Mouse (Mus musculus): ENCODE measurements at regions not wholly inside any gene's neighbourhood (a gene's known extent, or its start where the extent isn't known, plus 50 kb on each side); places are given as distances from the start of the nearest gene placed in this dataset.
A peak's percentile ranks its signal among the peaks of the same experiment; 100 is the strongest.

DNA sequence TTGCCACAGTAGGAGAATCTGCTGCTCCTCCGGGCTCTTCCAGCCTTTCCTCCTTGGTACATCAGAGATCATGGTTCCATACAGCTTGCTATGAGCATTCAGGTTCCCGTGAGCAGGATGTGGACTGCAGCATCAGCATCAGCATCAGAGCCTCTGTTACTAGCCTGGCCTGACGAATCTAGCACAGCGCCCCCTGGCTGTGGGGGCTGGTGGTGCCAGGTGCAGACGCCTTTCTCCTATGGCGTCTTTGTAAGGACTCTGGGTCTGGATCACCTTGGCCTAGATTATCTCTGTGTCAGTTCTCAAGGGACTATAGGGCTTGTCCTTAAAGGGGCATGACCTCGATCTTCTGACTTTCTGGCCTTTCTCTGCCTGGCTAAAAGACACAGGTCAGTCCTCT, 86.0 kb upstream of the Runx3 start:
- peak; percentile 78 for DNase-seq

DNA sequence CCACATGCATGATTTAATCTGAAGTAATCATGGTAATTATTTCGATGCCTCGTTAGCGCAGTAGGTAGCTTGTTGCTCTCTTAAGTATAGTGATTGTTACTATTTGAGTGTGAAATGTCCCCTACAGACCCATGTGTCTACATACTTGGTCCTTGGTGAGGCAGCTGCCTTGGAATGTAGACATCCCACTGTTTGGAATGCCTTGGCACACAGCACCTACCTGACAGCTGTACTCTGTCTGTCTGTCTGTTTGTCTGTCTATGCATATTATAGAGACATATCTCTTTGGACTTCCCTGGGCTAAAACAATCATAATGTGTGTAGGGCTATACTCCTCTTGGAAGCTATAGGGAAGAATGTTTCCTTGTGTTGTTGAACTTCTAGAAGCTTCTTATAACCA, 83.7 kb upstream of the Runx3 start:
- no peak for DNase-seq

DNA sequence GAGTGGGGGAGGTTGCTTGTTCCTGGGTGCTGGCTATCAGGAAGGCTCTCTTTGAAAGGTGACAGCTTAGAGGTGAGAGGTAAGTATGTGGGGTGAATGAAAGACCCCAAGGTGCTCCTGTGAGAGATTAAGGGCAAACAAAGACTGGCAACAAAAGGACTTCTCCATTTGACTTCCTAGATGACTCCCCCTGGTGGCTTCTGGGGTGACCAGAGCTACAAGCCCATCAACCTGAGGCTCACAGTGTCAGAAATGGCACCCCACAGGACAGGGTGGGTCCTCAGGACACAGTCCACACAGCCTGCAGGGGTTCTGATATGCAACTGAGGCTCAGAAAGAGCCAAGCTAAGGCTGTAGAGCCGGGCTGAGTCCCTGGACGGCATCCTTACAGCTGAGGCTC, 81.2 kb upstream of the Runx3 start:
- no peak for DNase-seq

DNA sequence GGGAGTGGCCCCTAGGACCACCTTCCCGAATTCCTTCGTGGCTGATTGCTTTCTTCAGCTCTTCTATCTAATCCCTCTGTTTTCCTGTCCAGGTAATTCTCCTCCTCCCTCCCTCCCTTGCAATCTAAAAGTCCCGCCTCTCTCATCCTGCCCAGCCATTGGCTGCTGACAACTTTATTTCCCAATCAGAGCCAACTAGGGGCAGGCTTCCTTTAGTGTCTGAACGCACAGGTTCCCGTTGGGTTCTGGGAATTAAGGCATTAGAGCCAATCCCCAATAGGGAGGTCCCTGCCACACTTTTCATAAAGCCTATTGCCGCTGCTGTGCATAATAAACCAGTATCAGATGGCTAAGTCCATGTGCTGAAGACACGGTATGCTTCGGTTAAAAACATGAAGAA, 78.5 kb upstream of the Runx3 start:
- DNase-seq = no peak

DNA sequence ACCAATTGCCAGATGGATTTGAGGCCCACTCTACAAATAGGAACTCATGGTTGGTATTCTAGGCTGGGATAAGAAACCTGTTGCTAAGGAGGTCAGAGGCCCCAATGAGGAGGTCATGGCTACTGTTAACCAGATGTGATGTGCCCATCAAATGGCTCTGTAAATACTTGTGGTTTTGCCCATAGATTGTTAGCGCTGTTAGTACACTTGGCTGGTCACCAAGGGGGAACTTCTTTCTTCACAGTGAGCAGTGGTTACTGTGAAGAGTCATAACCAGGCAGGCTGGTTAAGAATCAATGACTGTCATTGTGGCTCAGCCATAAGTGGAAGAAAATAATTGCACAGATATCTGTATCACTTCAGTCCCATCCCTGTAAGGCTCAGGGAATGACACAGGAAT, 78.0 kb upstream of the Runx3 start:
- no peak for DNase-seq

DNA sequence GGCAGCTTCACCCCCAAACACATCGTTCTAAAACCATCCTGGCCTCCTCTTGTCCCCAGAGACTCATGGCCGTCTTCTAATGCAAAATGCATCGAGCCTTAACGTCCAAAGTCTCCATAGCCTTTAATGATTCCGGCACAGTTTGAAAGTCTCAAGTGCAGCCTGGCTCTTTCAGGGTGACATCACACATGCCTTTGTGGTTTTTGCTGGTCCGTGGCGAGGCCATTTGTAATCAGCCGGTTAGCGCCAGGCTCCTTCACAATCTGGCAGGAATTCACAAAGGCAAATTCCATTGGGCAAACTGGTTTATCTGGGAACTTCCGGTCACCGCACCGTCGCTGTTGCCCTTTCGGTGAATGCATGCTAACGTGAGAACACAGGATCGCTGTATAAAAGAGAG, 75.4 kb upstream of the Runx3 start:
- DNase-seq = no peak

DNA sequence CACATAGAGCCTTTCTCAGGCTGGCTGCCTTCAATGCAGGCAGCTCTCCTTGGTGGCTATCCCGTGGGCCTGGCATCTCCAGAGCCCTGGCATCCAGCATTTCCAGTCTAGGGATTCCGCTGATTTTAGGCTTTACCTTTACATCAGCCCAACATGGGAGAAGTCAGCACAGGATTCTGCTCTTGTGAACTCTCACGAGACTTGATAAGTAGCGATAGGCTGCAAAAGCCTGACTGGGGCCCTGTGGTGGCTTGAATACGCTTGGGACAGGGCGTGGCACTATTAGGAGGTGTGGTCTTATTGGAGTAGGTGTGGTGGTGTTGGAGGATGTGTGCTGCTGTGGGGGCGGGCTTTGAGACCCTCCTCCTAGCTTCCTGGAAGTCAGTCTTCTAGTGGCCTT, 73.8 kb upstream of the Runx3 start:
- DNase-seq = no peak

DNA sequence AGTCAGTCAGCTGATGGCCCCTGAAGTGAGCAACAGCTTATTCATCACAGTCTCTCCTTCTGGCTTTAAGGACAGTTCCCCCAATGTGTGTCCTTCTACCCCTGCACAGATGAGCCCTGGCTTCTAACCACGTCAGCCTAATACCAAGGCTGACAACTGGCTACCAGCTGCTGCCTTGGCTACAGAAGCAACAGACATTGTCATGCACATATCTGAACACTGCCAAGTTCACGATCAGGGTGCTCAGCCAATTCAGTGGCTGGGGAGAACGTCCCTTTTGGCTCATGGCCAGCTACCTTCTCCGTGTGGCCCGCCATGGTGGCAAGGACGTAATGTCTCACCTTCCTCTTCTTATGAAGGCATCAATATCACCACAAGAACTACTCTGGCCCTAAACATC, 73.2 kb upstream of the Runx3 start:
- DNase-seq = no peak

DNA sequence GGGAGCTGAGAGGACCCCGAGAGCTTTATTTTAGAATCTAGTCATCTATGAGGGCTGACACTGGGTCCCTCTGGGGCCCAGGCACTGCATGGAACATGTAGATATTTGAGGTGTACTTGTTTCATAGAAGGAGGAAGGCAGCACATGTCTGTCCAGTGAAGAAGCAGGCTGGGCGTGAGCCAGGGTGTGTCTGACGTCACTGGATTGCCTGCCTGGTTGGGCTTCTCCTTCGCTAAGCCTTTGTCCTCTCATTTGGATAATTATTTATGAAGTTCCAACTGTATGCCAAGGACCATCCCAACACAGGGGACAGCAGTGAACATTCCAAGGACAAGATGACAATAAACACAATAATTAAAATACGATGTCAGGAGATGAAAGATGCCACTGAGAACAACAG, 72.7 kb upstream of the Runx3 start:
- peak; percentile 53 for DNase-seq

DNA sequence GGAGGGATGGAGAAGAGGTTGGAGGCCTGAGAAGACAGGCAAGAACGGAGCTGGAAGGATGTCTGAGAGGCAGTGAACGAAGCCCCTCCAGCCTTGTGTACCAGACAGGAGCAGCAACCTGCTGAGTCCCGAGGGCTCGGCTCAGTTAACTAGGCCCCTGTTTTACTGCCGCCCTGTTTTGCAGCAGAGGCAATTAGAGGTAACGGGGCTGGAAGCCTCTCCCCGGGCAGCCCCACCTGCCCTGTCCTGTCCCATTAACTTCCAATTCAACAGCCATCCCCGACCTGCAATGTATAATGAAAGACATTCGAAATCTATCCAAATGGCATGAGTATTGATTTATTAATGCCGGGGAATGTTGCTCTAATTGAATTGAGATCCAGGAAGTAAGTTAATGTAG, 70.5 kb upstream of the Runx3 start:
- DNase-seq = no peak

DNA sequence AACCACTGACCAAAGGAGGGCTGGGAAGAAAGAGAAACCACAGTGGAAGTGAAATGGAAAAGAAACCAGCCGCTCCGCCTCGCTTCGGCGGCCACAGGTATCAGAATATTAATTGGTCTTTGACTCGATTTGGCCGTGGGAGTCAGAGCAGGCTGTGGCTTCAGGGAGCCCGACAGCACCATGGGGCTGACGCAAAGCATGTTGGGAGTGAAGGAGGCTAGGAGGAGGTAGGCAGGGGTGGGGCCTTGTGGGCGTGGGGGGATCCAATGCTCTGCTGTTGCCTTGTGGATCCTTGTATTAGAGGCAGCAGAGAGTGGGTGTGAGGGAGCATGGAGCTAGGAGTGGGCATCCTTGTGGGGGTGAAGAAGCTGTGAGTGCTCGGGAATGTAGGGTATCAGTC, 69.0 kb upstream of the Runx3 start:
- no peak for DNase-seq

DNA sequence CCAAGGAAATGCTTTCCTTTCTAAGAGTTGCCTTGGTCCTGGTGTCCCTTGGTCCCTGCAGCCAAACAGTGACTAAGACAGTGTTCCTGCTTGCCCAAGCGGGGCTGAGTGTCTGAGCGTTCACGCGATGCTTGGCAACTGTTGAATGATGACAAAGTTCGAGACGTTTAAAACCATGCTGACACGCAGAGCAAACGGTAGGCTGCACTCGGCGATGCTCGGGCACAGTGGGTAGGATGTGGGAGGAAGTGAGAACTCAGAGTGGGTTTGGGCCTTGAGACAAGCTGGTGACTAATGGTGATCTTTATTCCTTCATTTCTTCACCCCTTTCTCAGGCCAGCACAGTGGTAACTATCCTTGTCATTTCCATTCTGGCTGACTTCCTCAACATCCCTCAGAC, 66.9 kb upstream of the Runx3 start:
- DNase-seq = no peak

DNA sequence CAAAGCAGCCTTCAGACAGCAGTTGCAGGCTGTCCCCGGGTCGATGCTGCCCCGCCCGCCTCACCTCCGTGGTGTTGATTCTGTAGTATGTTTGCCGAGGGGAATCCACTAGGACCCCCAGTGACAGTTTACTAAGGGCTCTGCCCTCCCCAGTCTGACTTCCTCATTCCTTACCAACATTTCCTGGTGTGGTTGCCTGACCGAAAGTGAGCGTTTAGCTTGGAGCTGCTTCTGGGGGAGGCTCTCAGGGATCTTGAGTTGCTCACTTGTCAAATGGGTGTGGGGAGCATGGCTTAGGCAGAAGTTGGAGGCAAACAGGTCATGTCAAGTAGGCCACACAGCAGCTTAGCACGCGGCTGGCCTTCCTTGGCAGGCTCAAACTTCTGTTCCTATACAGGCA, 66.1 kb upstream of the Runx3 start:
- no peak for DNase-seq

DNA sequence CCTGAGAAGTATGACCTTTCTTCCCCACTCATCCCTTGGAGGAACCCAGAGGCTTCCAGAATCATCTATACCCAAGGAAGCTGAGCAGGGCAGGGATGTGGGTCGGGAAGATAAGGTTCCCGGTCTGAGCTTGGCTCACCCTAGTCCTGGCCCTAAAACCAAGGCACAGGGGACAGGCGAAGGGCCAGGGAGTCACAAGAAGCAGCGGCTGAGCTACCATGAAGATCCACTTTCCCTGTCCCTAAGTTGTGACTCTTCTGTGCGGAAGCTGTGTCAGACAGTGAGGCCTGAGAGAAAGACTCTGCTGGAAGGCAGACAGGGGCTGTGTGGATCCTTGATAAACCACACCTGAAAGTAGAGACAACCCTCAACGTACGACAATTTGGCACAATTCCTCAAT, 64.1 kb upstream of the Runx3 start:
- DNase-seq = no peak

DNA sequence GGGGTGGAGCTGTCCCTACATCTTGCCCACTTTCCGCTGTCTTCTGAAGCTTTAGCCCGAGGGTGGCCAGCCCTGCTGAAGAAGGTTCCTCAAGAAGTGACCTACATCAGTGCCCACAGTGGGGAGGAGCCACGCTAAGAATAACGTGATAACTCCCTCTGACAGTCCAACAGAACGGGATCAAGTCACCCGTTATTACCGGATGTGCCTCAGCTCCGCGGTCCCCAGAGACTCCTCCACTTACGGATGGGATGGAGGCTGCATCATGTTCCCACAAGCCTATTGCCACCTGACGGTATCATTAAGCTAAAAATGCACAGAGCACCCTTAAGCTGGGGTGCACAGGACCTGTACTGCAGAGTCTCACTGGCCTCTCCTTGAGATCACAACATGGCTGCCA, 63.2 kb upstream of the Runx3 start:
- no peak for DNase-seq

DNA sequence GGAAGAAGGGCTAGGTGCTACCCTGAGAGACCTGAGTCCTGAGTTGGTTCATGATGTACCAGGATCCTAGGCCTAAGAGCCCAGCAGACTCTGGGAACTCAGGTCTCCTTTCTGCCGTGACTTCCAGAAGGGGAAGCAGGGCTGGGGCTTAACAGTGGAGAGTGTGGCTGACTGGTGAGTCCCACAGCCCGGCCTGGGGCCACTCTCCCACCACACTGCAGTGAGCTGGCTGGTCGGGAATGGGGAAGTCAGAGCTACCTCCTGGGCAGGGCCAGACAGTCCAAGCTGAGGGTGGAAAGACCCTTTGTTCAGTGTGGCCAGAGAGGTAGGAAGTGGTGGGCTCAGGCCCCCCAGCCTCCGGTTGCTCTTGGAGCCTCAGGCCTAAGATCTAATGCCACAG, 61.6 kb upstream of the Runx3 start:
- DNase-seq = no peak

DNA sequence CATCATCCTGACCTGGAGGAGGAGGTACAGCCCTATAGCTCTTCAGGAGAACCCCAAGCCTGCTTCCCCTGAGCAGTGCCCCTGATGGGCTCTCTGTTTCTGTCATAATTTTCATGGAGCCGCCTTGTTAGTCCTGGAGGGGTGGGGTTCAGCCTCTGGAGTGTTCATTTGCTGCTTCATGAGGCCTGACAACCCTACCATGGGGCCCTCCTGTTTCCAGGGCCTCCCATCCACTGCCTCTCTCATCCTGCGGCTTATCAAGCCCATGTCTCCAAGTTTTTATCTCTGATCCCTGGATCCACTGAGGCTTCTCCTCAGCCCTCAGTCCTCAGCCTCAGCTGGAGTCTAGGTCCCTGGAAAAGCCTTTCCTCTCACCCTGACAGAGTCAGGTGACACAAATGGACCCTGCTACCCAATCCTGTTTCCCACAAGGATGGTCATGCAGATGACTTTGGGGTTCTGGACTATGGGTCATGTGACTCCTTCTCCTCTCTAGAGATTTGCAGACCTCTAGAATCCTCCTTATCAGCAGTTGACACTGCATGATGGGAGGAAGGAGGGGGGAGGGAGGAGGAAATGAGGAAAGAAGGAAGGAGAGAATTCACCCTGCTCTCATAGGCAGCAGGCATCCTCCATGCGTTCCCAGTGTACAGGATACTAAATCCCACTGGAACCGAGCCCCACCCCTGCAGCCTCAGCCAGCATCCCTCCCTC, 59.3 kb upstream of the Runx3 start:
- DNase-seq = no peak

DNA sequence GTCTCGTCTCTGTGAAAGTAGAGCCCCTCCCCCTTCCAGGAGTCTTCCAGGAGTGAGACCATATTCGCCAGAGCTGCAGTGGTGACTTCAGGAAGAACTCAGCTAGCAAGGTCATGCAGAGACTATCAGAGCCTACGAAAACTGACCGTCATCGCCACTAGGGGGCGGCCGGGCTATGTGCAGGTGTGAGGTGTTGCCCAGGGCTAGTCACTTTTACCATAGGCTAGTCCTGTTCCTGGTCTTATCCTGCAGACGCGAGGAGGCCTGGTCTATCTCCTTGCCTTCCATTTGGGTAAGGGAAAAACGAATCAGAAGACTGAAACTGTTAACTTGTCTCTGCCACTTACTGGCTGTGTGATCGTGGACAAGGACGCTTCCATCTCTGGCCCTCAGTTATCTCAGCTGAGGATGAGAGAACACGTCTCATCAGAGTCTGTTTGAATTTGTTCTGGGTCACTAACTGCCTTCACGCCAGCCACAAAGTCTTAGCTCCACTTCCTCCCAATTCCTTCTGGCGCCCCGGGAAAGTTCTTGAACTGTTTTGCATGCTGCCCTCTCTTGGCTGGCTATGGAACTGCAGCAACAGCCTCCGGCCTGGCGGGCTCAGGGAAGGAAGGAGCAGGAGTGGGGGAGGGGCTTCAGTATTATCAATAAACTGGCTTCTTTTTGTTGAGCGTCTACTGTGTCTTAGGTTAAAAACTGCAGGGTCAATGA, 53.5 kb upstream of the Runx3 start:
- peak; percentile 90 for DNase-seq

DNA sequence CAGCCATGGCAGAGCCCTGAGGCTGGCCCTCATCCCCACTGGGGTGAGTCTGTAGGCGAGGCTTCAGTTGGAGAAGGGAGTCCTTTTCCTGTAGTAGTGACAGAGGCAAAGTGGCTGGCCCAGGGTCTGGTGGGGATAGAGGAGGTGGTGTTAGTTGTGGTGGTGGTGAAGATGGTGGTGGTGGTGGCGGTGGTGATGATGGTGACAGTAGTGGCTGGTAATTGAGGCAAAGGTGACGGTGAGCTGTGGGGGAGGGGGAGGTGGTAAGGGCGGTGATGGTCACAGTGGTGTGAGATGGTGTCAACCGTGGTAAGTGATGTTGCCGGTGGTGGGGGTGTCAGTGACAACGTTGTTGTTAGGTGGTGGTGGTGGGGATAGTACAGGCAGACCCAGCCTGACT, 52.6 kb upstream of the Runx3 start:
- DNase-seq = no peak

DNA sequence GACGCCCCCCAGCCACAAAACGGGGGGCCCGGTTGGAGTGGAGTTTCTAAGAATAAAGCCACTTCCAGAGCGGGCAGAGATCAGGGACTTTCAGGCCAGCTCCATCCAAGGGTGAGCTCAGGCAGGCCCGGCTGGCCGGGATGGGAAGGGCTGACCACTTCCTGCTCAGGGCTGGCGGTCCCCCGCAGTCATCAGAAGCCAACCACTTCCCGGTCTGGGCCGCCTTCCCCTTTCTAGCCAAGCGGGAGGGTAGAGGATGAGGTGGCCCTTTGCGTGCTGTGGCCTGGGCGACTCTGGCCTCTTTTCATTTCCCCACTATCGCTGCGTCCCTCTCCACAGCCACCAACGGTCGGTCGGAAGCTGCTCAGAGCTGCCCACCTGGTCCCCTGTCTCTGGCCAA, 50.6 kb upstream of the Runx3 start:
- DNase-seq = no peak

Data from adrenal gland, postnatal 14 days (tissue).